Mouse (Mus musculus): Measurements from ENCODE around the gene Gm21904. TPM values are rescaled to one million over a fixed set of nuclear protein-coding genes. Genes with fewer than 3 reads are reported as not detected.

The Gm21904 gene
- polyA plus RNA-seq (2012; rRNA removed; ENCODE audit: low replicate concordance), result not detected in 2 replicates

DNA sequence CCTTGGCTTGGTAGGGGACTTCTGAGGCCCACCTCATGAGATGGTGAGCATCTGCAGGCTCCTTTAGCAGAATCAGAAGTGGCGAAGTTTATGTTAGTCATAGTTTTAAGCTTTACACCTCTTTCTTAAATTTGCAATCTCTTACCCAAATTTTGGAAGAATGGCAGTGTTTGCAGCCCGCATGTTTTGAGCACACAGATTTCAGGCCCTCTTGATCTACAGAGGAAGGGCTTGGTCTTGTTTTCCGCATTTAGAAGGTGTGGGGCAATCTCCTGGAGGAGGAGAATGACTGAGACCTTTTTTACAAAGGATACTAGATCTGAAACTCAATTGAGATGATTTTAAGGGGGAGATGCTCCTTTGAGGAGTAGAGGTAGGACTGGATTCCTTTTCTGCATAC is at the start of gene Gm21904:
Gene Gm21904, minus strand, starts transcription at position 101 of the 400 bp plus-strand sequence.

GRCm38 (mm10) chrY:17874441-17874840 is 28.4 kb upstream of the Gm21904 start, which contains the start of the genes Gm20772 and Gm20831:
TSS of gene Gm20772 (plus strand) at chrY:17874741.
TSS of gene Gm20831 (plus strand) at chrY:17874741.

Other genes starting within 250 kb of the Gm21904 start
- not detected in 2 replicates for gene Gm20772, start 28.5 kb upstream of the Gm21904 start, polyA plus RNA-seq (2012; rRNA removed; ENCODE audit: low replicate concordance)
- gene Gm20831, start 28.5 kb upstream of the Gm21904 start, polyA plus RNA-seq (2012; rRNA removed; ENCODE audit: low replicate concordance), result not detected in 2 replicates
- gene Srsy, start 91.1 kb upstream of the Gm21904 start, polyA plus RNA-seq (2012; rRNA removed; ENCODE audit: low replicate concordance), result not detected in 2 replicates
- not detected in 2 replicates for gene Gm21764, start 215.5 kb upstream of the Gm21904 start, polyA plus RNA-seq (2012; rRNA removed; ENCODE audit: low replicate concordance)
- not detected in 2 replicates for gene Ssty1, start 242.8 kb upstream of the Gm21904 start, polyA plus RNA-seq (2012; rRNA removed; ENCODE audit: low replicate concordance)

Data from subcutaneous adipose tissue, adult 2 months (tissue).